Mouse (Mus musculus) liver, embryonic 16.5 days (tissue): Measurements from ENCODE around the gene Olfr98. TPM values are rescaled to one million over a fixed set of nuclear protein-coding genes. Genes with fewer than 3 reads are reported as not detected.
"Not testable (repeated sequence)": the region's sequence is repeated elsewhere in the genome, so short reads cannot be mapped to it uniquely, and the experiment has no call there.

Experiments used
- ATAC-seq: fragments of 200-750 bp; cut with Nextera tagmentation; 2 replicates; pipeline ENCODE4 v1.8.0; 2017; ENCODE audit warnings: low read depth, mild to moderate bottlenecking, moderate number of reproducible peaks, moderate library complexity
- H3K27ac ChIP-seq: fragments of 300-500 bp; sonication (generic); 2 replicates; pipeline ENCODE4 v1.5.1; 2014; ENCODE audit warnings: mild to moderate bottlenecking, low read length
- H3K27me3 ChIP-seq: fragments of 300-500 bp; sonication (generic); 2 replicates; pipeline ENCODE4 v1.6.1; 2014; ENCODE audit warnings: low read depth, low read length, mixed read lengths; ENCODE audit not compliant: control insufficient read depth, insufficient read depth
- H3K36me3 ChIP-seq: fragments of 300-500 bp; sonication (generic); 2 replicates; pipeline ENCODE4 v1.6.1; 2014; ENCODE audit warnings: mild to moderate bottlenecking; ENCODE audit not compliant: control insufficient read depth, insufficient read depth
- H3K4me1 ChIP-seq: fragments of 300-500 bp; sonication (generic); 2 replicates; pipeline ENCODE4 v1.6.1; 2014; ENCODE audit warnings: low read depth, low read length, mixed read lengths; ENCODE audit not compliant: control insufficient read depth
- H3K4me2 ChIP-seq: fragments of 300-500 bp; sonication (generic); 2 replicates; pipeline ENCODE4 v1.6.1; 2014; ENCODE audit warnings: low read depth, low read length, mixed read lengths
- H3K4me3 ChIP-seq: fragments of 300-500 bp; sonication (generic); 2 replicates; pipeline ENCODE4 v1.5.1; 2014; ENCODE audit warnings: low read depth, mild to moderate bottlenecking, low read length
- H3K9ac ChIP-seq: fragments of 300-500 bp; sonication (generic); 2 replicates; pipeline ENCODE4 v1.6.1; 2014; ENCODE audit warnings: low read depth, low read length
- H3K9me3 ChIP-seq: fragments of 300-500 bp; sonication (generic); replicated peaks from 2 replicates; pipeline ENCODE4 v1.6.1; 2016; ENCODE audit warnings: low read length; ENCODE audit not compliant: control insufficient read depth
- WGBS: fragments of 180-500 bp; shearing (Covaris S2); extraction: QIAGEN DNeasy Blood & Tissue Kit; methylation state at CpG from one replicate; pipeline ENCODE4 v1.1.7; 2014; ENCODE audit not compliant: insufficient replicate concordance; 5-methylcytosine and 5-hydroxymethylcytosine counted together
- polyA plus RNA-seq: library from polyadenylated mRNA; unstranded; fragments of >200 nt; fragmentation: Nextera tagmentation; extraction: Ambion mirVana; gene quantifications from 2 replicates; pipeline ENCODE4 v1.2.1, GENCODE M21; 2015

The Olfr98 gene
- polyA plus RNA-seq, 1 experiment from 2014 or later: not detected

GRCm38 (mm10) chr17:37270058-37270701 lies 6.6 kb upstream of the Olfr98 start, which contains the start of gene H2-M3:
TSS of gene H2-M3 (plus strand) at chr17:37270220.
- Histone ChIP-seq H3K4me3 (peak within 1 kb of the TSS; percentile 67), H3K9me3 (no peaks in the 10 kb centered on the region), H3K4me1 (no peaks in the 10 kb centered on the region; the same call in 1 of the 2 replicates), H3K4me2 (peak within 1 kb of the TSS; percentile 78), H3K36me3 (no peaks in the 10 kb centered on the region), H3K27me3 (no peaks in the 10 kb centered on the region), H3K27ac (no peak within 1 kb of the TSS), H3K9ac (peak within 1 kb of the TSS; percentile 41)
- WGBS: under 1% methylated on average over 26 of the region's 26 CpGs
- ATAC-seq: peak; percentile 80

DNA sequence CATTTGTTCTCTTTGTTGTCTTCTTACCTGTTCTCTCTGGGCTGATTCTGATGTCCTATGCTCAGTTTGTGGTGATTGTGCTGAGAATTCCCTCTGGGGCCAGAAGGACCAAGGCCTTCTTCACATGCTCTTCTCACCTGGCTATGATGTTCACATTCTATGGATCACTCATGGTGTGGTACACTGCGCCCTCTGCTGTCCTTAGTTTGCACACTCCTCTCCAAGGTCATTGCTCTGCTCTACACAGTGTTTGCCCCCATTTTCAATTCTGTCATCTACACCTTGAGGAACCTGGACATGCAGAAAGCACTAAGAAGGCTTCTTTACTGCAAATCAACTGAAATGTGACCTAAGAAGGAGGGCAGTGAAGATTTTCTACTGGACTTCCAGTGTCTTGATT lies 13.0 kb downstream of the Olfr98 start:
- Histone ChIP-seq H3K36me3 (no peaks in the 10 kb centered on the region), H3K9ac (no peak overlapping the region), H3K9me3 (no peaks in the 10 kb centered on the region), H3K27me3 (no peaks in the 10 kb centered on the region), H3K4me1 (no peaks in the 10 kb centered on the region), H3K4me2 (no peak overlapping the region), H3K27ac (no peak overlapping the region), H3K4me3 (no peak overlapping the region)
- 0 out of 2 replicates have a peak, but pooled peaks have one; percentile 32 for ATAC-seq
- WGBS: 3% methylated on average over 1 of the region's 1 CpGs

- Histone ChIP-seq H3K9ac (no peak overlapping the region), H3K36me3 (no peaks in the 10 kb centered on the region), H3K27ac (no peak overlapping the region), H3K4me2 (no peak overlapping the region), H3K4me1 (no peaks in the 10 kb centered on the region), H3K27me3 (no peaks in the 10 kb centered on the region), H3K9me3 (no peaks in the 10 kb centered on the region), H3K4me3 (no peak overlapping the region)
- ATAC-seq: no peak
Measured at GRCm38 (mm10) chr17:37249460-37249859, 14.1 kb downstream of the Olfr98 start.

- no peak for ATAC-seq
- no peak overlapping the region for H3K4me3 ChIP-seq
- H3K27me3 ChIP-seq: no peaks in the 10 kb centered on the region
- no peak overlapping the region for H3K4me2 ChIP-seq
- H3K9ac ChIP-seq: no peak overlapping the region
- H3K27ac ChIP-seq: no peak overlapping the region
- no peaks in the 10 kb centered on the region for H3K9me3 ChIP-seq
- H3K36me3 ChIP-seq: no peaks in the 10 kb centered on the region
- H3K4me1 ChIP-seq: no peaks in the 10 kb centered on the region
- WGBS: 22% methylated on average over 5 of the region's 5 CpGs
Measured at GRCm38 (mm10) chr17:37246715-37247114, 16.8 kb downstream of the Olfr98 start.

DNA sequence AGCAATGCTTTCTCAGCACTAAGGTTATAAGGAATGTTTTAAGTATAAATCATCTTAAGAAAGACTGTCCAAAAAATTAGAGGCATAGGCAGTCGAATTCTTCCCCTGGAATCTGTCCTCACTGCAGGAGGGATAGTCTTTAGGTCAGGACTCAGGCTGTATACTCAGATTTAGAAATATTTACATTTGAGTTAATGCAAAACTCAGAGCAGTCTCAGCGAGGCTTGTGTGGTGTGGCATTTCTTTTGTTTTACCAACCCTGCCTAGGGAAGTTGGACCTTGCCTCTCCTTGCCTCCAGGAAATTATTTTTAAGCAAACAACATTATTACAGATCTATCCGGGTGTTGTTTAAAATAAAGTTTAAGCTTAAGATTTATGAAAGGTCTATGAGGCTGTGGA lies 21.4 kb downstream of the Olfr98 start:
- Histone ChIP-seq H3K27me3 (no peaks in the 10 kb centered on the region), H3K4me1 (no peaks in the 10 kb centered on the region), H3K4me3 (no peak overlapping the region), H3K27ac (no peak overlapping the region), H3K9ac (no peak overlapping the region), H3K4me2 (no peak overlapping the region), H3K36me3 (no peaks in the 10 kb centered on the region), H3K9me3 (no peaks in the 10 kb centered on the region)
- ATAC-seq: peak; percentile 58; the same call in 1 of the 2 replicates
- 32% methylated on average over 3 of the region's 3 CpGs for WGBS

DNA sequence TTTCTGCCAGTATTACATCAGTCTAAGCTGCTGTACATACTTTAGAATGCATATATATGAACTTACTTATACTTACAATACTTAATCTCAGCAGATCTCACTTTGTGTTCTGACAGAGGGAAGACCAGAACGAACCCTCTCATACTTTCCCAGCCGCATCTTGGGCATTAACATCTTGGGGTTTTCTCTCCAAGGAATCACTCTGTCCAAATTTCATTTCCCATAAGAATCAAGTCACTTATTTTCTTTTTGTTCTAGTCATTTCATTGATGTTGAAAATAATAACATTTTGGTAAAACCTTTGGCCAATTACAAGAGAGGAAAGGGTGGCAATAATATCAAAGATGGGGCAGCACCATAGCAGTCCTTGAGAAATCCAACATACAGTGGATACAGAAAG lies 26.3 kb downstream of the Olfr98 start, which contains the start of gene Olfr97:
TSS of gene Olfr97 (minus strand) at position 101 of the 400 bp plus-strand sequence.
- not testable (repeated sequence) for H3K27me3 ChIP-seq, H3K4me1 ChIP-seq, H3K9me3 ChIP-seq, ATAC-seq, H3K27ac ChIP-seq, H3K36me3 ChIP-seq, H3K4me3 ChIP-seq, H3K9ac ChIP-seq, H3K4me2 ChIP-seq
- 64% methylated on average over 2 of the region's 2 CpGs for WGBS

DNA sequence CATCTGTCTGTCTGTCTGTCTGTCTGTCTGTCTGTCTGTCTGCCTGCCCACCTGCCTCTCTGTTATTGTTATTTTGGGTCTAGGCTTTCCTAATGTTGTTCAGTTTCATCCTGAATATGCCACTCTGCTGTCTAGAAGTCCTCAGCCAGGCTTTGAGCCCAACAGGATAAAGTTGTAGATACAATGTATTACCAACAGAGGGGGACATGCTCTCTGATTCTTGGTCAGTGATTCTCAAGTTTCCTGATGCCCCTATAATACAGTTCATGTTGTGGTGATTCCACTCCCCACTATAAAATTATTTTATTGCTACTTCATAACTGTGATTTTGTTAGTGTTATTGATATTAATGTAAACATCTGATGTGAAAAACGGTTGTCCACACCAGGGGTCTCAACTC lies 41.7 kb downstream of the Olfr98 start:
- WGBS: 9% methylated on average over 1 of the region's 1 CpGs
- H3K4me2 ChIP-seq: no peak overlapping the region
- H3K27me3 ChIP-seq: no peaks in the 10 kb centered on the region
- no peak overlapping the region for H3K27ac ChIP-seq
- no peak for ATAC-seq
- H3K36me3 ChIP-seq: no peaks in the 10 kb centered on the region
- H3K9me3 ChIP-seq: no peaks in the 10 kb centered on the region
- H3K4me1 ChIP-seq: no peaks in the 10 kb centered on the region
- H3K9ac ChIP-seq: no peak overlapping the region
- H3K4me3 ChIP-seq: no peak overlapping the region

DNA sequence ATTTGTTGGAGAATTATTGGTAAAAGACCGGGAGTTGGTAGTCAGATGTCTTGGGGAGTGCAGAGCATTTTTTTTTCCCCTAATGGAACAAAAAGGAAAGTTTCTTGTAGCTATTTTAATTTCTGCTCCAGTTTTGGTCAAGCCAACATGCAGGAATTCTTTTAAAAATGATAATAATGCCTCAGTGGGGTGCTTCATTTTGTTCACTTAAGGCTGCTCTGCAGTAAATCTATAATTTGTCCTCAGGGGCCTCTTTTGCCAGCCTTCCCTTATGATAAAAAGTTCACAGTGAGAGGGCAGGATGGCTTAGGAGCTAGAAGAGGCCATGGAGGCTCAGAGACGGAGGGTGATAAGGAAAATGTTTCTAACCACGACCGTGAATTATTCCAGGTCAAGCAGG lies 43.7 kb downstream of the Olfr98 start, which contains the start of gene Olfr96:
TSS of gene Olfr96 (plus strand) at position 301 of the 400 bp plus-strand sequence.
- ATAC-seq: no peak
- no peak within 1 kb of the TSS for H3K4me2 ChIP-seq
- H3K9me3 ChIP-seq: no peaks in the 10 kb centered on the region
- no peak within 1 kb of the TSS for H3K4me3 ChIP-seq
- H3K36me3 ChIP-seq: no peaks in the 10 kb centered on the region
- 32% methylated on average over 4 of the region's 4 CpGs for WGBS
- no peaks in the 10 kb centered on the region for H3K4me1 ChIP-seq
- H3K27ac ChIP-seq: no peak within 1 kb of the TSS
- no peaks in the 10 kb centered on the region for H3K27me3 ChIP-seq
- H3K9ac ChIP-seq: no peak within 1 kb of the TSS

DNA sequence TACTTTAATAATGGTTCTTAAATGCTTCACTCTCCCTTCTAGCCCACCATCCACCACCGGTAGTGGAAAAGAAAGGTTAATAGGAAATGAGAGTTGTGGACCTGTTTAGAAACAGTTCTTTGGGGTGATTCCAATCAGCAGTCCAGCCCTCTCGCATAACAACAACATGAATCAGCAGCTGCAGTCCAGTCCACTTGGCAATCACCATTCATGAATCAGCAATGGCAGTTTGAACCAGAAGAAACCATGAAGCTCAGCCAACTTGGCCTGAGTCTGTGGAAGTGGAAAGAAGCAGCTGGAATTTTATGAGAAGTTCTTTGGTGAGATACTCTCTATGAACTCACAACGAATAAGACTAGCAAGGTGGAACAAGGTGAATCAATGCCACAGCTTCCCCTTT lies 45.1 kb downstream of the Olfr98 start:
- no peak for ATAC-seq

More for the DNA sequence above, 45.1 kb downstream of the Olfr98 start:
- H3K9me3 ChIP-seq: no peaks in the 10 kb centered on the region
- no peaks in the 10 kb centered on the region for H3K36me3 ChIP-seq
- H3K4me1 ChIP-seq: no peaks in the 10 kb centered on the region
- no peak overlapping the region for H3K4me2 ChIP-seq
- no peaks in the 10 kb centered on the region for H3K27me3 ChIP-seq
- no peak overlapping the region for H3K9ac ChIP-seq
- no peak overlapping the region for H3K27ac ChIP-seq
- 53% methylated on average over 3 of the region's 3 CpGs for WGBS
- H3K4me3 ChIP-seq: no peak overlapping the region
